Mouse (Mus musculus): Measurements from ENCODE around the gene Ahcyl2. TPM values are rescaled to one million over a fixed set of nuclear protein-coding genes. Genes with fewer than 3 reads are reported as not detected.
"Not testable (repeated sequence)": the region's sequence is repeated elsewhere in the genome, so short reads cannot be mapped to it uniquely, and the experiment has no call there.

The Ahcyl2 gene
- polyA plus RNA-seq, 1 experiment from 2014 or later, result 22.3 TPM

DNA sequence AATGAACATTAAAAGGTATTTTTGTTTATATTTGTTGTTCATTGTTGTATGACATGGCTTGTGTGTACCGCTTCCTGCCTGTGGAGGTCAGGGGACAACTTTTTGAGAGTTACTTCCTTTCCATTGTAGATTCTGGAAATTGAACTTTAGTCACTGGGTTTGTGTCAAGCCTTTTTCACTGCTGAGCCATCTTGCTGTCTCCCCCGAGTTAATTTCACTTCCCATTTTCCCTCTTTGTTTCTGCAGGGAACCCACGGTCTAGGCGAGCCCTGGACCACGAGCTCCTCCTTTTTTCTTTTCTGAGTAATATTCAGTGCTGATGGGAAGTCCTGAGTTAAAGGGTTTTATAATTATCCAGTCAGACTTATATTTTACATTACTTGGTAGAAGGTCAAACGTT lies 26.8 kb downstream of the Ahcyl2 start:
- Histone ChIP-seq H3K4me1 (ENCODE audit: control insufficient read depth, insufficient read depth, low read depth, low read length) (no peaks in the 10 kb centered on the region), H3K4me2 (ENCODE audit: low read length) (no peak overlapping the region), H3K9me3 (ENCODE audit: control insufficient read depth, low read length) (no peaks in the 10 kb centered on the region), H3K27ac (ENCODE audit: low read depth, low read length) (no peak overlapping the region), H3K36me3 (ENCODE audit: control insufficient read depth, insufficient read depth, low read length) (no peaks in the 10 kb centered on the region), H3K9ac (ENCODE audit: low read depth, low read length) (no peak overlapping the region), H3K27me3 (replicated peaks; ENCODE audit: control insufficient read depth, insufficient read depth, low read length) (no peaks in the 10 kb centered on the region), H3K4me3 (ENCODE audit: low read length) (no peak overlapping the region)
- 88% methylated on average over 6 of the region's 6 CpGs for WGBS
- no peak for ATAC-seq

DNA sequence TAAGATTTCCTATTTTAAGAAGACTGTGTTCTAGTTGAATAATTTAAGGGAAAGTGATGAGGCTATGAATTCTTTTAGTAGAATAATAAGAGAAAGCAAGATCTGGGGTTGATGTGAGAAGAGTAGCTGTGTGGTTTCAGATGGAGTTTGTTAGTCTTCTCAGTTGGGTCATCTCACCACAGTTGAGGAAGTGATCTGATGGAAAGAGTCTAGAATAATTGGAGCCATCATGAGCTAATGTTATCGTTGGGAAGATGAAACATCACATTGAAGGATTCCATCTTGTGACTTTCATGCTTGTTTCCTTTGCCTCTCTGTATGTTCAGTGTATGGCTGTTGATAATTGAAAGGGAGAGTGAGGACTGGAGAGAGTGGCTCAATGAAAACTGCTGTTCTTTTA lies 35.2 kb downstream of the Ahcyl2 start:
- H3K4me3 ChIP-seq (ENCODE audit: low read length), result no peak overlapping the region
- H3K27me3 ChIP-seq (replicated peaks; ENCODE audit: control insufficient read depth, insufficient read depth, low read length), result no peaks in the 10 kb centered on the region
- WGBS, result 83% methylated on average over 1 of the region's 1 CpGs
- no peak overlapping the region for H3K4me2 ChIP-seq (ENCODE audit: low read length)
- H3K4me1 ChIP-seq (ENCODE audit: control insufficient read depth, insufficient read depth, low read depth, low read length), result no peaks in the 10 kb centered on the region
- H3K9me3 ChIP-seq (ENCODE audit: control insufficient read depth, low read length), result no peaks in the 10 kb centered on the region
- no peak for ATAC-seq
- H3K9ac ChIP-seq (ENCODE audit: low read depth, low read length), result no peak overlapping the region
- H3K36me3 ChIP-seq (ENCODE audit: control insufficient read depth, insufficient read depth, low read length), result no peaks in the 10 kb centered on the region
- H3K27ac ChIP-seq (ENCODE audit: low read depth, low read length), result no peak overlapping the region

DNA sequence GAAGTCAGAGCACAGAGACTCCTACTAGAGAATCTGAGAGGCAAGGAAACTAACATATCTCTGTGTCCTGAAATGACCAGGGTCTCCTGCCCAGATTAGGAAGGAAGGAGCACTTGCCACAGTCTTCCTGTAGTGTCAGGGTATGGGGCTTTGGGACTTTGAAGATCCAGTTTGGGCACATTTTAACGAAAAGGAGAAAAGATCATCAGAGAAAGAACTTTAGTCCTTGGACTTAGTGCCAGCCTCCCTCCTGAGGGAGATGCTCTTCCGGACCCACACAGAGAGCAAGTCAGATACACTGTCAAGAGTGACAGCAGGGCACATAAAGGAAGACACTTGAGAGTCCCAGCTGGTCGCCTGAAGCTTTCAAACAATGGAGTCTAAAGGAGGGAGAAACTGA lies 36.2 kb downstream of the Ahcyl2 start:
- no peak for ATAC-seq
- WGBS, result 53% methylated on average over 3 of the region's 3 CpGs
- H3K36me3 ChIP-seq (ENCODE audit: control insufficient read depth, insufficient read depth, low read length), result no peaks in the 10 kb centered on the region

DNA sequence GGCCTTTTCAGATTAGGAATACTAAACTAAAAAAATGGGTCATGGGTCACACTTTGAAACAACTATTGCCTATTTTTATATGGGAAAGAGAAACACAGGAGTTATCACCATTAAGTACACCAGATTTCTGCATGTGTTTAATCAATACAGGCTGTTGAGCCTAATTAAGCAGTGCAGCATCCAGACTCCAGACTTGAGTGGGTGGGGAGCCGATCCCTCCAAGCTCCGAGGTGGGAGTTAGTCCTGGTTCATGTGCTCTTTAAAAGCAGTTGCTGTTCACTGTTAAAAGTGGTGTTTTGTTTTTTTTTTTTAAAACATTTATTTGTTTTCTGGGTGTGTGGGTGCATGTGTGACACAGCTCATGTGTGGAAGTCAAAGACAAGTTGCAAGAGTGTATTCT lies 37.6 kb downstream of the Ahcyl2 start:
- no peak for ATAC-seq
- 81% methylated on average over 2 of the region's 2 CpGs for WGBS
- no peaks in the 10 kb centered on the region for H3K4me1 ChIP-seq (ENCODE audit: control insufficient read depth, insufficient read depth, low read depth, low read length)

More for the DNA sequence above, 36.2 kb downstream of the Ahcyl2 start:
- no peak overlapping the region for H3K9ac ChIP-seq (ENCODE audit: low read depth, low read length)
- no peak overlapping the region for H3K4me3 ChIP-seq (ENCODE audit: low read length)
- H3K27ac ChIP-seq (ENCODE audit: low read depth, low read length), result no peak overlapping the region
- no peak overlapping the region for H3K4me2 ChIP-seq (ENCODE audit: low read length)
- H3K9me3 ChIP-seq (ENCODE audit: control insufficient read depth, low read length), result no peaks in the 10 kb centered on the region
- H3K27me3 ChIP-seq (replicated peaks; ENCODE audit: control insufficient read depth, insufficient read depth, low read length), result no peaks in the 10 kb centered on the region
- no peaks in the 10 kb centered on the region for H3K4me1 ChIP-seq (ENCODE audit: control insufficient read depth, insufficient read depth, low read depth, low read length)

DNA sequence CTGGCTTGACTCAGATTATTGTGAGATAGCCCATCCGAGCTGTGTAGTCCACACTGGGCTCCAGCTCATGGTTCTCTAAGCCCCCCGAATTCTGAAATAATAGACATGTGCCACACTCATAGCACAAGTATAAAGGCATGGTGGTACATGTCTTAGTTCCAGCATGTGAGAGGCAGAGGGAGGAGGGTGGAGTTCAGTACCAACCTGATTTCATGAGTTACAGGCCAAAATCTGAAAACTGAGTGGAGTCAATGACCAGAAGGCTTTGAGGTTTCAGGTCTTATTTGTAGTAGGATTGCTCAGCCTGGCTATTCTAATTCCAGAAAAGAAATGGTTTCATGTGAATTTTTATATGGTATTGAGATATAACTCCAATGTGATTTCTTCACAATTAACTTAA lies 44.3 kb downstream of the Ahcyl2 start:
- no peak overlapping the region for H3K4me3 ChIP-seq (ENCODE audit: low read length)

More for the DNA sequence above, 37.6 kb downstream of the Ahcyl2 start:
- Histone ChIP-seq H3K36me3 (ENCODE audit: control insufficient read depth, insufficient read depth, low read length) (no peaks in the 10 kb centered on the region), H3K27me3 (replicated peaks; ENCODE audit: control insufficient read depth, insufficient read depth, low read length) (no peaks in the 10 kb centered on the region), H3K27ac (ENCODE audit: low read depth, low read length) (no peak overlapping the region), H3K9ac (ENCODE audit: low read depth, low read length) (no peak overlapping the region), H3K4me2 (ENCODE audit: low read length) (no peak overlapping the region), H3K4me3 (ENCODE audit: low read length) (no peak overlapping the region), H3K9me3 (ENCODE audit: control insufficient read depth, low read length) (no peaks in the 10 kb centered on the region)

DNA sequence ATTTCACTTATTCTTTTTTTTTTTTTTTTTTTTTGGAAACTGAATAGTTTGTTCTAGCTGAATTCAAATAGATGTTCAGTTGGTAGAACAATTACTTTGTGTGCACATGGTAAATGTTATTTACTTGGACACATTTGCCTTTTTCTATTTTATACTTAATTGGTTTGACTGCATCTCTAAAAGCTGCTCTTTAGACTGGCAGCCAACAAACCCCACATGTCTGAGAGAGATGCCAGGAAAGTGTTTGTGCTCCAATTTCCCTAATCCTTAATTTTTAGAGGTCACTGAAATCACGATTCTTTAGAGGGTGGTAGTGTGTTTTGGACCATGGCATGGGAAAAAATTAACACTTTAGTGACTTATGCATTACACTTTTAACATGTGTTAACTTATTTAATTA lies 44.8 kb downstream of the Ahcyl2 start:
- H3K27ac ChIP-seq (ENCODE audit: low read depth, low read length), result no peak overlapping the region
- no peak for ATAC-seq
- H3K4me1 ChIP-seq (ENCODE audit: control insufficient read depth, insufficient read depth, low read depth, low read length), result peaks cover 10% of the 10 kb centered on the region
- 41% methylated on average over 1 of the region's 1 CpGs for WGBS
- no peak overlapping the region for H3K4me3 ChIP-seq (ENCODE audit: low read length)
- H3K4me2 ChIP-seq (ENCODE audit: low read length), result no peak overlapping the region
- H3K27me3 ChIP-seq (replicated peaks; ENCODE audit: control insufficient read depth, insufficient read depth, low read length), result no peaks in the 10 kb centered on the region
- no peak overlapping the region for H3K9ac ChIP-seq (ENCODE audit: low read depth, low read length)
- H3K9me3 ChIP-seq (ENCODE audit: control insufficient read depth, low read length), result no peaks in the 10 kb centered on the region
- H3K36me3 ChIP-seq (ENCODE audit: control insufficient read depth, insufficient read depth, low read length), result no peaks in the 10 kb centered on the region

More for the DNA sequence above, 44.3 kb downstream of the Ahcyl2 start:
- no peaks in the 10 kb centered on the region for H3K9me3 ChIP-seq (ENCODE audit: control insufficient read depth, low read length)
- no peak overlapping the region for H3K4me2 ChIP-seq (ENCODE audit: low read length)
- no peaks in the 10 kb centered on the region for H3K27me3 ChIP-seq (replicated peaks; ENCODE audit: control insufficient read depth, insufficient read depth, low read length)
- 91% methylated on average over 2 of the region's 2 CpGs for WGBS
- no peak overlapping the region for H3K9ac ChIP-seq (ENCODE audit: low read depth, low read length)
- peaks cover 10% of the 10 kb centered on the region for H3K4me1 ChIP-seq (ENCODE audit: control insufficient read depth, insufficient read depth, low read depth, low read length)
- H3K36me3 ChIP-seq (ENCODE audit: control insufficient read depth, insufficient read depth, low read length), result no peaks in the 10 kb centered on the region
- ATAC-seq, result no peak
- H3K27ac ChIP-seq (ENCODE audit: low read depth, low read length), result no peak overlapping the region

DNA sequence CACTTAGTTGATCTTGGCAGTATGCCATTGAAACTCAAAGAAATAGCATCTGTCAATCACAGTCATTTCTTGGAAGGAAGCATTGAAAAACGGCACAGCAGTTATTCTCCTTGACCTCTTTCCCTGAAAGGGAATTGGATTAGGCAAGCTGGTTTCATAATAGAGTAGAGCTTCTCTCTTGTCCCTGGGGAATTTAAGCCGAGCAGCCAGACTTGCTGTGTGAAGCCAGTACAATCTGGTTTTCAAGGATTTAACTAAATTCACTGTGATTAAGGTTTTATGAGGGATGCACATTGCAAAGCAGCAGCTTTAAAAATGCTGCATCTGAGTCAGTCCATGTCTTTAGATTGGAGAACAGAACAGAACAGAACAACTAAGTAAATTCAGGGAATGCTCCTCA lies 46.8 kb downstream of the Ahcyl2 start:
- Histone ChIP-seq H3K27me3 (replicated peaks; ENCODE audit: control insufficient read depth, insufficient read depth, low read length) (no peaks in the 10 kb centered on the region), H3K36me3 (ENCODE audit: control insufficient read depth, insufficient read depth, low read length) (no peaks in the 10 kb centered on the region), H3K9me3 (ENCODE audit: control insufficient read depth, low read length) (no peaks in the 10 kb centered on the region), H3K9ac (ENCODE audit: low read depth, low read length) (no peak overlapping the region), H3K4me1 (ENCODE audit: control insufficient read depth, insufficient read depth, low read depth, low read length) (peaks cover 10% of the 10 kb centered on the region), H3K4me3 (ENCODE audit: low read length) (no peak overlapping the region), H3K27ac (ENCODE audit: low read depth, low read length) (no peak overlapping the region), H3K4me2 (ENCODE audit: low read length) (no peak overlapping the region)
- 3% methylated on average over 2 of the region's 2 CpGs for WGBS
- peak; percentile 77 for ATAC-seq

DNA sequence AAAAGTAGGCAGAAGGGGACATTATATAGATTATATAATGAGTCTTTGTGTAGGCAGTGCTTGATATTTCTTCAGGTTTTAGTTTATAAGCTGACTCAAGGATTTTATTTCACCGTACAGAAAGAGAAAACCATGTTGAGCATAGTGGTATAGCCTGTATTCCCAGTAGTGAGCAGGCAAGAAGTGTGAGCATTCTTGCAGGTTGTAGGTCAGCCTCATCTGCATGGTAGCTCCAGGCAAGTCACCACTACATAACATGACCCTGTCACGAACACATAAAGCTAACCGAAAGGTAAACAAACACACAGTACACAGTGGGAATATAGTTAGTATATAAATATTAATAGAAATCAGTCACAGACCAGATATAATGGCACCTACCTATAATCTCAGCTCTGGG lies 47.2 kb downstream of the Ahcyl2 start:
- no peak for ATAC-seq
- no peak overlapping the region for H3K9ac ChIP-seq (ENCODE audit: low read depth, low read length)
- no peaks in the 10 kb centered on the region for H3K36me3 ChIP-seq (ENCODE audit: control insufficient read depth, insufficient read depth, low read length)
- H3K27ac ChIP-seq (ENCODE audit: low read depth, low read length), result no peak overlapping the region
- no peaks in the 10 kb centered on the region for H3K9me3 ChIP-seq (ENCODE audit: control insufficient read depth, low read length)
- H3K4me2 ChIP-seq (ENCODE audit: low read length), result no peak overlapping the region
- no peak overlapping the region for H3K4me3 ChIP-seq (ENCODE audit: low read length)
- 60% methylated on average over 3 of the region's 3 CpGs for WGBS
- H3K4me1 ChIP-seq (ENCODE audit: control insufficient read depth, insufficient read depth, low read depth, low read length), result peaks cover 10% of the 10 kb centered on the region
- no peaks in the 10 kb centered on the region for H3K27me3 ChIP-seq (replicated peaks; ENCODE audit: control insufficient read depth, insufficient read depth, low read length)

DNA sequence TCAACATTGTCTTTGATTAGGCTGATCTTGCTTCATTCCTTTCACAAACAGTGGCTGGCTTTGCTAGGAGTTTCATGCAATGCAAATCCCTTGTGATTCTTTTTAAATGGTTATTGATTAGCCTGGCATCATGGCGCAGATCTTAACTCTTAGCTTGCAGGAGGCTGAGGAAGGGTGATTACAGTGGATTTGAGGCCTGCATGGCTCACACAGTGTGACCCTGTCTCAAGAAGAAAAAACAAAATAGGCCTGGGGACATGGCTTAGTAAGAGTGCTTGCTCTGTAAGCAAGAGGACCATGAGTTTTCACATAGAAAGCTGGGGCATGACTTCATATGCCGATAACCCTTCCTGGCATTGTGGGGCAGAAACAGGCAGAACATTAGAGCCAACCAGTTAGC lies 47.8 kb downstream of the Ahcyl2 start:
- H3K9me3 ChIP-seq (ENCODE audit: control insufficient read depth, low read length), result no peaks in the 10 kb centered on the region
- no peak overlapping the region for H3K4me2 ChIP-seq (ENCODE audit: low read length)
- no peak overlapping the region for H3K9ac ChIP-seq (ENCODE audit: low read depth, low read length)
- no peak overlapping the region for H3K27ac ChIP-seq (ENCODE audit: low read depth, low read length)
- WGBS, result 83% methylated on average over 2 of the region's 2 CpGs
- H3K4me3 ChIP-seq (ENCODE audit: low read length), result no peak overlapping the region
- H3K36me3 ChIP-seq (ENCODE audit: control insufficient read depth, insufficient read depth, low read length), result no peaks in the 10 kb centered on the region
- no peaks in the 10 kb centered on the region for H3K27me3 ChIP-seq (replicated peaks; ENCODE audit: control insufficient read depth, insufficient read depth, low read length)
- no peak for ATAC-seq
- H3K4me1 ChIP-seq (ENCODE audit: control insufficient read depth, insufficient read depth, low read depth, low read length), result peaks cover 10% of the 10 kb centered on the region

DNA sequence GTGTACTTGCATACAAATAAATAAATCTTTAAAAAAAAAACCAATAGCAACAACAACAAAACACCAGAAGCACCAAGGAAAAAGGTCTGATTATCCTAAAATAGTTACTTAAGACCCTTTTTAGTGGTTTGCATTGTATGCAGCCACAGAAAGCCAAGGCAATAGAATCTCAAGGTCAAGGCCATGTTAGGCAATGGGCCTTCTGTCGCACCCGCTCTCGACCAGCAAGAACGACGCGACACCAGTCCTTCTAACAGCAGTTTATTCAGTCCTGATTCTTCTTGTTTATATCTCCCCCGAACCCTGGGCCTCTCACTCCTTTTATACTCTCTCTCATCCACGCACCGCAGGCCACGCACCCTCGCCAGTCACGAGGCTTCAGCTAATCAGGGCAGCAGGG lies 48.6 kb downstream of the Ahcyl2 start:
- WGBS, result 91% methylated on average over 12 of the region's 12 CpGs
- ATAC-seq; H3K4me3 ChIP-seq (ENCODE audit: low read length); H3K4me1 ChIP-seq (ENCODE audit: control insufficient read depth, insufficient read depth, low read depth, low read length); H3K4me2 ChIP-seq (ENCODE audit: low read length); H3K9me3 ChIP-seq (ENCODE audit: control insufficient read depth, low read length); H3K27me3 ChIP-seq (replicated peaks; ENCODE audit: control insufficient read depth, insufficient read depth, low read length); H3K36me3 ChIP-seq (ENCODE audit: control insufficient read depth, insufficient read depth, low read length); H3K27ac ChIP-seq (ENCODE audit: low read depth, low read length); H3K9ac ChIP-seq (ENCODE audit: low read depth, low read length): not testable (repeated sequence)

Data from hindbrain, embryonic 16.5 days (tissue).